Mouse (Mus musculus): ENCODE data around the gene Trio. TPM values are rescaled to one million over a fixed set of nuclear protein-coding genes. Genes with fewer than 3 reads are reported as not detected.

The Trio gene
- polyA plus RNA-seq, 1 experiment from 2014 or later, result 2.8 TPM

DNA sequence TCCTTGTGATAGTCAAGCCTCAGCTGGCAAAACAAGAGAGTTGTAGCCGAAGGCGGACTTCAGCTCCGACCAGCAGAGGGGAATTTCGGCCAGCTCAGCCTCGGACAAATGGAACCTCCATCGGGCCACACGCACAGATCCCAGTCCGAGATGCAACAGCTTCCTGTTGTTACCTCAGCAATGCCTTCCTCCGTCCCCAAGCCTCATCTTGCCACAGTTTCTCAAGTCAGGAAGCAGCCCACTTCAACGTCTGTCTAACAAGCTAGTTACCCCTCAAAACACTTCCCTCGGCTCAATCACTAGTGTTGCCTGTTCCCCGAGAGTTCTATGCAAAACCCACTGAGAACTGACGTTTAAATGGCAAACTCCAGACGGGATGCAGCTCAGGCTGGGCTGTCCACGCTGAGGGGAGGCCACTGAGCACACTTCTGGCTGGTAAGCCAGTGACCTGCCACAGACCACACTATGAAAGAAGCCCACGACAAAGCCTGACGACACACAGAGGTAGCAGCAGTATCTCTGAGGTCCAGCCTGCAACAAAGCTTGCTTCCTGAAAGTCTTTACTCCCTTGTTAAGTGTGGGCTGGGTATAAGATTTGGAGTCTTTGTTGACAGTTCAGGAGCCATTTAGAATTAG lies 34.5 kb downstream of the Trio start:
- ATAC-seq (ENCODE audit: low read depth) (no peak), DNase-seq (no peak)
- Histone ChIP-seq H3K4me1 (replicated peaks) (peaks cover 36% of the 10 kb centered on the region), H3K4me2 (no peak overlapping the region), H3K27me3 (no peaks in the 10 kb centered on the region), H3K9me3 (replicated peaks) (no peaks in the 10 kb centered on the region), H3K36me3 (no peaks in the 10 kb centered on the region), H3K27ac (no peak overlapping the region), H3K9ac (no peak overlapping the region), H3K4me3 (replicated peaks) (no peak overlapping the region)
- WGBS (ENCODE audit: insufficient replicate concordance), result 22% methylated on average over 17 of the region's 17 CpGs

DNA sequence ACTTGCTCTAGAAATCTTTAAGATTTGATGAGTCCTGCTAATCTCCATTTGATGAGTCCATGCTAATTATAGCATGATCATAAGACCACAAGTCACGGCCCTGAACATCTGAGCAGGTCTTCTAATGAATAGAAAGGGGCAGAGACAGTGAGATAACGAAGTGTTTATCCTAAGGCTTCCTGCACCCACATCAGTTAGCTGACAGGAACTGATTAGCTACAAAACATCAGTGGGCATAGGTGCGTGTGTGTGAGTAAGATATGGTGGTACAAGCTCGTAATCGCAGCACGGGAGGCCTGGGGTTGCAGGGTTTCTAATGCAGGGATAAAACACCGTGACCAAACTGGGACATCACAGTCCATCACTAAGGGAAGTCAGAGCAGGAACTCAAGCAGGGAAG lies 37.7 kb downstream of the Trio start:
- Histone ChIP-seq H3K4me1 (replicated peaks) (peaks cover 37% of the 10 kb centered on the region), H3K36me3 (no peaks in the 10 kb centered on the region), H3K4me3 (replicated peaks) (no peak overlapping the region), H3K9me3 (replicated peaks) (no peaks in the 10 kb centered on the region), H3K4me2 (no peak overlapping the region), H3K27me3 (no peaks in the 10 kb centered on the region), H3K27ac (no peak overlapping the region), H3K9ac (no peak overlapping the region)
- ATAC-seq (ENCODE audit: low read depth) (peak; percentile 67; the same call in 1 of the 2 replicates), DNase-seq (peak; percentile 20)
- 10% methylated on average over 7 of the region's 7 CpGs for WGBS (ENCODE audit: insufficient replicate concordance)

DNA sequence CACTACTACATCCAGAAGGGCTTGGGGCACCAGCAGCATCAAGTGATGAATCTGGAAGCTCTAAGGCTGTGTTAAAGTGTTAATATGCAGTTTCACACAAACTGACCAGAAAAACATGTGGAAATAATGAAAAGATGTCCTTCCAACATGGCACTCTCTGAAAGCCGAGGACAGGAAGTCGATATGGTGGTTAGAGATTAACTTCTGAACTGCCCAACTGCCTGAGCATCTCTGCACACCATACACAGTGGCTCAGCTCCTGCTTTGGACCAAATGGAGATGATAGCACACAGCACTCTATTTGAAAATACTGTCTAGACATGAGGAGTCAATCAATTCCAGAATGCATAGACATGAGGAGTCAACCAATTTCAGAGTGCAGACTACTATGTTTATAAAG lies 40.8 kb downstream of the Trio start:
- ATAC-seq (ENCODE audit: low read depth) (no peak), DNase-seq (no peak)
- no peak overlapping the region for H3K9ac ChIP-seq
- 29% methylated on average over 2 of the region's 2 CpGs for WGBS (ENCODE audit: insufficient replicate concordance)
- no peak overlapping the region for H3K4me3 ChIP-seq (replicated peaks)
- H3K9me3 ChIP-seq (replicated peaks), result no peaks in the 10 kb centered on the region
- H3K36me3 ChIP-seq, result no peaks in the 10 kb centered on the region
- H3K4me1 ChIP-seq (replicated peaks), result peaks cover 37% of the 10 kb centered on the region
- no peaks in the 10 kb centered on the region for H3K27me3 ChIP-seq
- H3K27ac ChIP-seq, result no peak overlapping the region
- no peak overlapping the region for H3K4me2 ChIP-seq

DNA sequence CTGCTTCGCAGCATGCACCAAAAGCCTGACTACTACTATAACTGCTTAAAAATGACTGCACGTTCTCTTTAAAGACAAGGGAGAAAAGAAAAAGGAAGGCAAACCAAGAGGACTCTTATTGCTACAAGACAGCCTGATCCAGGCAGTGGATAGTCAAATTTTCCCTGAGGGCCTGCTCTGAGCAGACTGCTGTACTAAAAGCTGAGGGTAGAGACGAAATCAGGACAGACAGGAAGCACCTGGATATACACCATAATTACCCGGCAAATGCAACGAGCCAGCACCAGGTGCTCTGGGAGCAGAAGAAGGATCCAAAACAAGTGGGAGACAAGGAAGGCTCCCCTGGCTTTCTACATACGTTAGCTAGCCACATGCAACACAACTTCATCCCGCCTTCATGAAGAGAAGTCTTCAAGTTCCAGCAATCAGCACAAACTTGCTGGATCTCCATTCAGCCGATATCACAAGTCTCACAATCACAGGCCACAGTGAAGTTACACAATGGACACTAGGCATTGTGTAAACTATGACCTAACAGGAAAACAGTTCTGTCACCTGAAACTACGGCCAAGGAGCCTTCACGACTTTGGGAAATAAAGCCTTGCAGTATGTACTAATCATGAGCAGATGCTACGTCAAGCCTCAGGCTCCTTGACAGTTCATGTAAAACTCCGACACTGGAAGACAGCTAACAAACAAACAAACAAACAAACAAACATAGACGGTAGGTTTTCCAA lies 43.7 kb downstream of the Trio start:
- Histone ChIP-seq H3K27ac (no peak overlapping the region), H3K27me3 (no peaks in the 10 kb centered on the region), H3K4me2 (no peak overlapping the region), H3K4me3 (replicated peaks) (no peak overlapping the region), H3K36me3 (no peaks in the 10 kb centered on the region), H3K9me3 (replicated peaks) (no peaks in the 10 kb centered on the region), H3K4me1 (replicated peaks) (peaks cover 29% of the 10 kb centered on the region), H3K9ac (no peak overlapping the region)
- no peak for DNase-seq
- no peak for ATAC-seq (ENCODE audit: low read depth)
- 50% methylated on average over 13 of the region's 13 CpGs for WGBS (ENCODE audit: insufficient replicate concordance)

DNA sequence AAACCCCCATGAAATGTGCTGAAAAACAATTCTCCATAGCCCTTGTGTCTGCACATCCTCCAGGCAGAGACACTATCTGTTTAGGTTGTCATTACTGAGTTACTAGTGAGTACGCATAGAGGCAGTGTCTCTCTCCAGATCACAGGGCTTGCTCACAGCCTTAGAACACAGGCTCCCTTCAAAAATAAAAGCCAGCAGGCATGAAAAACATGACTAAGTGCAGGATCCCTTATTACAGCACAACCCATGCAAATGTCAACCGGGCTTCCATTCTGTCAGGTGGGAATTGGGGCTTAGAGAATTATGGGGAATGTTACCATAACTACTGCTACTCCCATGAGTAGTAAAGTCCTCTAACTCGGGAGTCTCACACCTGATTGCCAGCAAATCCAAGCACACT lies 44.4 kb downstream of the Trio start:
- peaks cover 29% of the 10 kb centered on the region for H3K4me1 ChIP-seq (replicated peaks)
- no peak for ATAC-seq (ENCODE audit: low read depth)
- no peak overlapping the region for H3K4me3 ChIP-seq (replicated peaks)

DNA sequence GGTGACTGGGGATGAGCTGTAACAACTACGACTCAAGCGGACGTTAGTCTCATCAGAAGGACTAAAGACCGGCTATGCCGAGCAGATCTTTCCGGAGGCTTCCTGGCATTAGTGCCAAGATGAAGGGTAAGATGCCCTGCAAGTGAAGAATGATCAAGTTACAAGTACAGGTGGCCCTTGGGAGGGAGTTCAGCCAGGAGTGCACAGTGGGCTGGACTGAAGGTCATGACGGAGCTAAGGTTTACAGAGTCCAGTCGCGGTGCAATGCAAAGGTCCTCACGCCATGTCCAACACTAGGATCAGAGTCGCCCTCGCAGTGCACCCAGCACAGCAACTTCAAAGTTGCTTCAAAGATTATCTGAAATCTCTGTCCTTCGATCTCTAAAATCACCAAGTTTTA lies 45.2 kb downstream of the Trio start:
- H3K4me1 ChIP-seq (replicated peaks), result peaks cover 26% of the 10 kb centered on the region
- H3K9me3 ChIP-seq (replicated peaks), result no peaks in the 10 kb centered on the region
- no peak for DNase-seq
- H3K4me3 ChIP-seq (replicated peaks), result no peak overlapping the region
- H3K4me2 ChIP-seq, result no peak overlapping the region
- H3K27ac ChIP-seq, result no peak overlapping the region
- ATAC-seq (ENCODE audit: low read depth), result no peak
- H3K27me3 ChIP-seq, result no peaks in the 10 kb centered on the region
- H3K36me3 ChIP-seq, result no peaks in the 10 kb centered on the region
- WGBS (ENCODE audit: insufficient replicate concordance), result 70% methylated on average over 13 of the region's 13 CpGs
- no peak overlapping the region for H3K9ac ChIP-seq

More for the DNA sequence above, 44.4 kb downstream of the Trio start:
- Histone ChIP-seq H3K36me3 (no peaks in the 10 kb centered on the region), H3K27me3 (no peaks in the 10 kb centered on the region), H3K9me3 (replicated peaks) (no peaks in the 10 kb centered on the region), H3K9ac (no peak overlapping the region), H3K4me2 (no peak overlapping the region), H3K27ac (no peak overlapping the region)
- DNase-seq, result no peak
- 46% methylated on average over 3 of the region's 3 CpGs for WGBS (ENCODE audit: insufficient replicate concordance)

- ATAC-seq (ENCODE audit: low read depth) (no peak), DNase-seq (no peak)
- Histone ChIP-seq H3K27me3 (no peaks in the 10 kb centered on the region), H3K9ac (no peak overlapping the region), H3K4me1 (replicated peaks) (peaks cover 14% of the 10 kb centered on the region), H3K4me3 (replicated peaks) (no peak overlapping the region), H3K36me3 (no peaks in the 10 kb centered on the region), H3K4me2 (no peak overlapping the region), H3K27ac (no peak overlapping the region), H3K9me3 (replicated peaks) (no peaks in the 10 kb centered on the region)
- 28% methylated on average over 4 of the region's 4 CpGs for WGBS (ENCODE audit: insufficient replicate concordance)
Observed at GRCm38 (mm10) chr15:27976950-27977349, 48.7 kb downstream of the Trio start.

DNA sequence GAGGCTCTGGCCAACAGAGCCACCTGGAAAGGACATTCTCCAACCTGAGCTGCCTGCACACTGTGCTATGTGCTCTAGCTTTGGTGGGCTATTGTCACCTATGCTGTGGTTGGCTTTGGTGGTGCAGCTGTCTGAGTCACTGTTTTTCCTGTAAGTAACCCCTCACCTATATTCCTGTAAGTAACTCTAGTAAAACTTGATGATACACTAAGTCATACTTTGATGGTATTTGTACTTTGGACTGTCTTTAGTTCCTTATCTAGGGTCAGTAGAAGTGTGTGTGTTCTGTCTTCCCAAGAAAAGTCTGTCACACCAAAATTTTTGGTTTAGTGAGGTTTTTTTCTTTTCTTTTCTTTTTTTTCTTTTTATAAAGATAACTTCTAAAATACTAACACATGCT lies 49.3 kb downstream of the Trio start:
- no peak for DNase-seq
- Histone ChIP-seq H3K27ac (no peak overlapping the region), H3K9me3 (replicated peaks) (no peaks in the 10 kb centered on the region), H3K4me2 (no peak overlapping the region), H3K27me3 (no peaks in the 10 kb centered on the region), H3K36me3 (no peaks in the 10 kb centered on the region), H3K9ac (no peak overlapping the region), H3K4me3 (replicated peaks) (no peak overlapping the region), H3K4me1 (replicated peaks) (peaks cover 8% of the 10 kb centered on the region)
- no peak for ATAC-seq (ENCODE audit: low read depth)

GRCm38 (mm10) chr15:27974637-27975036 lies 51.0 kb downstream of the Trio start:
- H3K9me3 ChIP-seq (replicated peaks), result no peaks in the 10 kb centered on the region
- H3K4me2 ChIP-seq, result no peak overlapping the region
- no peak overlapping the region for H3K4me3 ChIP-seq (replicated peaks)
- no peak for ATAC-seq (ENCODE audit: low read depth)
- no peak for DNase-seq
- H3K27ac ChIP-seq, result no peak overlapping the region
- H3K4me1 ChIP-seq (replicated peaks), result no peaks in the 10 kb centered on the region
- H3K9ac ChIP-seq, result no peak overlapping the region
- 74% methylated on average over 8 of the region's 8 CpGs for WGBS (ENCODE audit: insufficient replicate concordance)
- no peaks in the 10 kb centered on the region for H3K36me3 ChIP-seq
- no peaks in the 10 kb centered on the region for H3K27me3 ChIP-seq

- H3K36me3 ChIP-seq, result no peaks in the 10 kb centered on the region
- no peak overlapping the region for H3K9ac ChIP-seq
- no peak overlapping the region for H3K4me3 ChIP-seq (replicated peaks)
- no peaks in the 10 kb centered on the region for H3K9me3 ChIP-seq (replicated peaks)
- peaks cover 17% of the 10 kb centered on the region for H3K4me1 ChIP-seq (replicated peaks)
- WGBS (ENCODE audit: insufficient replicate concordance), result 69% methylated on average over 8 of the region's 8 CpGs
- no peak for DNase-seq
- H3K27ac ChIP-seq, result no peak overlapping the region
- no peak overlapping the region for H3K4me2 ChIP-seq
- H3K27me3 ChIP-seq, result no peaks in the 10 kb centered on the region
- no peak for ATAC-seq (ENCODE audit: low read depth)
Observed at GRCm38 (mm10) chr15:27968183-27968582, 57.5 kb downstream of the Trio start.

DNA sequence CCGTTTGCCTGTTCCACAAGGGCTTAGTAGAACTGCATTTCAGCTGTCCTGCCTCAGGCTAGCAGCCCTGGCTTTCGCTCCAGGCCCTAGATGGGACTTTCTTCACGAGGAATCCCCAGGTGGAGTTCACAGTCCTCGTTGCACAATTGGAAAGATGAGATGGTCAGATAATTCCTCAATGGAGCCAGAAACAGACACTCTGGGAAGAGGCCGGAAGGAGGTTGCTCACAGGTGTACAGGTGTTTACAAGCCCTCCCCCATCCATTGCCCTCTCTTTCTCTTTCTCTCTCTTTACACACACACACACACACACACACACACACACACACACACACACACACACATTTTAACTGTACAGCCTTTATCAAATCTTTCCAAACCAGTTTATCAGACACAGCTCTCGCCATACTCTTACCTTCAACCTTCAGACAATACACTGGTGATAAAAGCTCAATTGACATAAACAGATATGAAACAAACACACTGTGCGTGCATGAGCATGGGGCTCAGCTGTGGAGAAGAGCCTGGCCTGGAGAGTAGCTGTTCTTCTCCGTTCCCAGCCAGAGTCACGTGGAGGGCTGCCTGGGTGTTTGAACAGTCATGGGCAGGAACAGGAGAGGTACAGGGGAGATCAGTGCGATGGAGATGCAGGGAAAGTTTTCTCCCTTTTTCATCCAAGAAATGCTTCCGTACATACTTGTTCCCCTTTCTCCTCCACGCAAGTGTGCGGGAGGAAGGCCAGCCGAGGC lies 58.3 kb downstream of the Trio start:
- H3K9ac ChIP-seq, result no peak overlapping the region
- H3K27ac ChIP-seq, result no peak overlapping the region
- H3K4me2 ChIP-seq, result no peak overlapping the region
- H3K36me3 ChIP-seq, result no peaks in the 10 kb centered on the region
- DNase-seq (no peak), ATAC-seq (ENCODE audit: low read depth) (peak; percentile 48; the same call in 1 of the 2 replicates)
- peaks cover 17% of the 10 kb centered on the region for H3K4me1 ChIP-seq (replicated peaks)
- WGBS (ENCODE audit: insufficient replicate concordance), result 58% methylated on average over 14 of the region's 14 CpGs
- no peak overlapping the region for H3K4me3 ChIP-seq (replicated peaks)
- H3K27me3 ChIP-seq, result no peaks in the 10 kb centered on the region
- no peaks in the 10 kb centered on the region for H3K9me3 ChIP-seq (replicated peaks)
